Comparison of ENCODE assay signal across 12 mouse cellular contexts in genomic region chr4:53264501-53264900, GRCm38 (mm10).
DNase-seq lines count a peak whose midpoint lies in the region; ATAC-seq and TF ChIP-seq lines count a peak whose summit lies in the region.
"Had no signal": no experiment of that assay in that cellular context is flagged by ENCODE, and none has a peak within 500 bp of the region (broad histone marks: within the 10 kb centered on the region; RNA-seq: fewer than 3 reads in every experiment).

No protein-coding gene starts in this region.

- no peak for ATAC-seq in heart, embryonic 16.5 days (replicated peaks; ENCODE audit: extremely low read depth, insufficient read depth, low FRiP score)
- 0 out of 2 replicates have a peak, but pooled peaks have one; percentile 3 for ATAC-seq in limb, embryonic 14.5 days (ENCODE audit: low FRiP score, low read depth)
- ATAC-seq in stomach, postnatal 0 days (ENCODE audit: low FRiP score, low TSS enrichment): no peak

- peaks cover 18% of the 10 kb centered on the region for H3K4me1 ChIP-seq in heart, embryonic 16.5 days (ENCODE audit: control insufficient read depth, insufficient read depth, low read length)
- H3K4me1 ChIP-seq in limb, embryonic 14.5 days (ENCODE audit: control insufficient read depth, insufficient read depth, low read length): peaks cover 14% of the 10 kb centered on the region
- H3K4me1 ChIP-seq in limb, embryonic 10.5 days: no peaks in the 10 kb centered on the region; the same call in 1 of the 2 replicates
- peaks cover 14 to 47% of the 10 kb centered on the region in 2 experiments for H3K4me1 ChIP-seq in MEL (ENCODE audit: control insufficient read depth in 1 of 2, insufficient read depth in 2 of 2, low read length in 2 of 2)
- no peaks in the 10 kb centered on the region for H3K4me1 ChIP-seq in stomach, postnatal 0 days (replicated peaks; ENCODE audit: control insufficient read depth, insufficient read depth)

- H3K9me3 ChIP-seq in heart, embryonic 16.5 days (replicated peaks; ENCODE audit: control insufficient read depth, low read length): no peaks in the 10 kb centered on the region
- no peaks in the 10 kb centered on the region for H3K9me3 ChIP-seq in limb, embryonic 14.5 days (ENCODE audit: control insufficient read depth, low read length)
- H3K9me3 ChIP-seq in limb, embryonic 10.5 days (replicated peaks): no peaks in the 10 kb centered on the region
- H3K9me3 ChIP-seq in MEL (replicated peaks; ENCODE audit: insufficient read depth, low read length): no peaks in the 10 kb centered on the region
- no peaks in the 10 kb centered on the region for H3K9me3 ChIP-seq in stomach, postnatal 0 days (ENCODE audit: control insufficient read depth, low read length)
- H3K9me3 ChIP-seq: limb, embryonic 15.5 days had no signal

- no peaks in the 10 kb centered on the region for H3K36me3 ChIP-seq in heart, embryonic 16.5 days (ENCODE audit: control insufficient read depth, insufficient read depth)
- no peaks in the 10 kb centered on the region for H3K36me3 ChIP-seq in limb, embryonic 14.5 days (ENCODE audit: control insufficient read depth, insufficient read depth, low read length)
- H3K36me3 ChIP-seq in limb, embryonic 10.5 days: no peaks in the 10 kb centered on the region
- peaks cover 2 to 41% of the 10 kb centered on the region in 2 experiments for H3K36me3 ChIP-seq in MEL (ENCODE audit: control insufficient read depth in 1 of 2, insufficient read depth in 2 of 2, low read length in 2 of 2)
- no peaks in the 10 kb centered on the region for H3K36me3 ChIP-seq in stomach, postnatal 0 days (ENCODE audit: control insufficient read depth, insufficient read depth, low read length)
- H3K36me3 ChIP-seq: limb, embryonic 15.5 days had no signal

- H3K4me2 ChIP-seq in heart, embryonic 16.5 days (ENCODE audit: low read depth, low read length): peak overlapping the region; percentile 43; the same call in 1 of the 2 replicates
- H3K4me2 ChIP-seq in limb, embryonic 14.5 days (replicated peaks; ENCODE audit: low read depth, low read length, severe bottlenecking): no peak overlapping the region
- H3K4me2 ChIP-seq in stomach, postnatal 0 days (replicated peaks; ENCODE audit: low read depth): no peak overlapping the region
- H3K4me2 ChIP-seq: lung, embryonic 14.5 days had no signal

- intact Hi-C loops in heart, postnatal 10 days (cut with DNase I): loop anchor here (5.0 kb wide), 2 partner anchors 107 to 152 kb away; partner anchors contain the start of gene Abca1

- DNase-seq in heart, postnatal 10 days: no peak
- DNase-seq in limb, embryonic 14.5 days (ENCODE audit: low spot score): no peak
- DNase-seq in limb, embryonic 10.5 days (ENCODE audit: low spot score): no peak
- DNase-seq in MEL (ENCODE audit: low read depth, low spot score) (peak; percentile 79), MEL-GATA-1-ER (ENCODE audit: extremely low read depth, low read depth) (peak; percentile 69)
- DNase-seq in stomach, postnatal 0 days (ENCODE audit: low spot score): no peak
- DNase-seq in cerebellum, adult 9-11 months: no peak
- DNase-seq: thymus, postnatal 25 days had no signal

- H3K27ac ChIP-seq in heart, embryonic 16.5 days (ENCODE audit: low read length): peak overlapping the region; percentile 56
- H3K27ac ChIP-seq in limb, embryonic 14.5 days (replicated peaks; ENCODE audit: low read depth, low read length): no peak overlapping the region
- no peak overlapping the region for H3K27ac ChIP-seq in limb, embryonic 10.5 days
- H3K27ac ChIP-seq in MEL (ENCODE audit: control insufficient read depth, low read depth, low read length): peak overlapping the region; percentile 89
- H3K27ac ChIP-seq in stomach, postnatal 0 days (replicated peaks): no peak overlapping the region
- H3K27ac ChIP-seq: liver, embryonic 14.5 days had no signal

- peak overlapping the region; percentile 21; the same call in 1 of the 2 replicates for H3K9ac ChIP-seq in heart, embryonic 16.5 days (ENCODE audit: low read length)
- H3K9ac ChIP-seq in limb, embryonic 14.5 days (ENCODE audit: low read depth, low read length, severe bottlenecking): no peak overlapping the region
- H3K9ac ChIP-seq in MEL (ENCODE audit: control insufficient read depth, low read depth, low read length, poor library complexity, severe bottlenecking): peak overlapping the region; percentile 36; the same call in 1 of the 2 replicates
- H3K9ac ChIP-seq in stomach, postnatal 0 days (ENCODE audit: low read length): no peak overlapping the region
- H3K9ac ChIP-seq: limb, embryonic 15.5 days; liver, embryonic 14.5 days; lung, embryonic 14.5 days had no signal

- 63% methylated on average over 2 of the region's 2 CpGs for WGBS in heart, embryonic 16.5 days
- 71% methylated on average over 2 of the region's 2 CpGs for WGBS in limb, embryonic 14.5 days
- WGBS in limb, embryonic 10.5 days: 94% methylated on average over 2 of the region's 2 CpGs
- 68% methylated on average over 2 of the region's 2 CpGs for WGBS in stomach, postnatal 0 days

- TF ChIP-seq POLR2A in limb, embryonic 14.5 days (IDR thresholded peaks at IDR 0.05; ENCODE audit: borderline replicate concordance, extremely low read depth, insufficient read depth, insufficient read length): no peak
- no peak for TF ChIP-seq POLR2A in MEL (IDR thresholded peaks at IDR 0.05; ENCODE audit: control insufficient read depth in 1 of 2, insufficient read depth in 1 of 2, low read depth in 1 of 2, low read length in 2 of 2, poor library complexity in 1 of 2)

- H3K27me3 ChIP-seq in heart, embryonic 16.5 days (ENCODE audit: control insufficient read depth, insufficient read depth, low read length): no peaks in the 10 kb centered on the region
- no peaks in the 10 kb centered on the region for H3K27me3 ChIP-seq in limb, embryonic 14.5 days (ENCODE audit: control insufficient read depth, insufficient read depth, low read length)
- no peaks in the 10 kb centered on the region for H3K27me3 ChIP-seq in limb, embryonic 10.5 days (ENCODE audit: low read depth, poor library complexity, severe bottlenecking)
- H3K27me3 ChIP-seq in MEL (ENCODE audit: control insufficient read depth in 1 of 2, insufficient read depth in 2 of 2, low read length in 2 of 2): no peaks in the 10 kb centered on the region
- no peaks in the 10 kb centered on the region for H3K27me3 ChIP-seq in stomach, postnatal 0 days (ENCODE audit: control insufficient read depth, insufficient read depth, low read length)
- H3K27me3 ChIP-seq: limb, embryonic 15.5 days had no signal

- no peak overlapping the region for H3K4me3 ChIP-seq in heart, embryonic 16.5 days (ENCODE audit: low read length)
- H3K4me3 ChIP-seq in limb, embryonic 14.5 days (replicated peaks; ENCODE audit: low read length): no peak overlapping the region
- H3K4me3 ChIP-seq in limb, embryonic 10.5 days: no peak overlapping the region
- no peak overlapping the region for H3K4me3 ChIP-seq in MEL (ENCODE audit: control insufficient read depth in 1 of 2, insufficient read depth in 1 of 2, low read depth in 2 of 2, low read length in 2 of 2)
- no peak overlapping the region for H3K4me3 ChIP-seq in stomach, postnatal 0 days (ENCODE audit: low read depth, low read length)
- H3K4me3 ChIP-seq: limb, embryonic 15.5 days had no signal

- TF ChIP-seq CTCF in MEL (IDR thresholded peaks at IDR 0.05 in 2 of 3, conservative IDR thresholded peaks at IDR 0.05 in 1 of 3; ENCODE audit: control insufficient read depth in 1 of 3, insufficient read depth in 1 of 3, low read depth in 2 of 3, low read length in 3 of 3, poor library complexity in 1 of 3, severe bottlenecking in 1 of 3): no peak
- no peak for TF ChIP-seq CTCF in stomach, postnatal 0 days (IDR thresholded peaks at IDR 0.05; ENCODE audit: low read depth)

- TF ChIP-seq RAD21 in MEL (IDR thresholded peaks at IDR 0.05; ENCODE audit: low read depth, low read length): no peak

- peak; percentile 89 to 96 for TF ChIP-seq EP300 in MEL (IDR thresholded peaks at IDR 0.05; ENCODE audit: low read depth in 1 of 2, low read length in 2 of 2)
- no peak for TF ChIP-seq EP300 in stomach, postnatal 0 days (optimal IDR thresholded peaks at IDR 0.05)

- peaks cover 30% of the 10 kb centered on the region for H3K79me2 ChIP-seq in MEL (ENCODE audit: control insufficient read depth, insufficient read depth, low read length, poor library complexity)

TF ChIP-seq in MEL, 35 proteins besides CTCF, POLR2A, EP300 and RAD21:
- TF ChIP-seq KAT2A (conservative IDR thresholded peaks at IDR 0.05; ENCODE audit: low read depth, low read length): no peak
- TF ChIP-seq TBP (IDR thresholded peaks at IDR 0.05; ENCODE audit: low read depth, low read length): peak; percentile 49; the same call in 1 of the 2 replicates
- TF ChIP-seq MYC (IDR thresholded peaks at IDR 0.05; ENCODE audit: low read depth, low read length): peak; percentile 81
- TF ChIP-seq SIN3A (IDR thresholded peaks at IDR 0.05; ENCODE audit: low read length): peak; percentile 82
- TF ChIP-seq TCF12 (IDR thresholded peaks at IDR 0.05; ENCODE audit: low read depth, low read length): peak; percentile 61
- peak; percentile 64 for TF ChIP-seq MXI1 (IDR thresholded peaks at IDR 0.05; ENCODE audit: low read depth, low read length)
- TF ChIP-seq ZNF384 (IDR thresholded peaks at IDR 0.05; ENCODE audit: low read depth, low read length): peak; percentile 88
- TF ChIP-seq POLR2AphosphoS5 (IDR thresholded peaks at IDR 0.05; ENCODE audit: borderline replicate concordance, low read depth, low read length): no peak
- peak; percentile 92 for TF ChIP-seq GATA1 (IDR thresholded peaks at IDR 0.05; ENCODE audit: low read depth, low read length)
- TF ChIP-seq TAL1 (IDR thresholded peaks at IDR 0.05; ENCODE audit: low read length): peak; percentile 26; the same call in 1 of the 2 replicates
- no peak for TF ChIP-seq CHD2 (IDR thresholded peaks at IDR 0.05; ENCODE audit: low read length)
- TF ChIP-seq HCFC1 (IDR thresholded peaks at IDR 0.05; ENCODE audit: low read depth, low read length): peak; percentile 65; the same call in 1 of the 2 replicates
- TF ChIP-seq ETS1 (IDR thresholded peaks at IDR 0.05; ENCODE audit: low read depth, low read length): peak; percentile 94
- TF ChIP-seq USF2 (IDR thresholded peaks at IDR 0.05; ENCODE audit: borderline replicate concordance in 1 of 2, insufficient read depth in 1 of 2, low read depth in 1 of 2, low read length in 2 of 2): no peak
- peak; percentile 70 for TF ChIP-seq RCOR1 (IDR thresholded peaks at IDR 0.05; ENCODE audit: low read depth, low read length)
- TF ChIP-seq MAFK (IDR thresholded peaks at IDR 0.05; ENCODE audit: borderline replicate concordance, low read depth, low read length): no peak
- TF ChIP-seq ZKSCAN1 (IDR thresholded peaks at IDR 0.05; ENCODE audit: low read depth, low read length): no peak
- TF ChIP-seq ZMIZ1 (IDR thresholded peaks at IDR 0.05; ENCODE audit: low read depth, low read length): no peak
- TF ChIP-seq BHLHE40 (IDR thresholded peaks at IDR 0.05; ENCODE audit: borderline replicate concordance, low read depth, low read length): peak; percentile 65; the same call in 1 of the 2 replicates
- TF ChIP-seq MAX (IDR thresholded peaks at IDR 0.05; ENCODE audit: low read length): peak; percentile 47; the same call in 1 of the 2 replicates

Comparison
In these comparisons a context has a peak if more than half of its experiments do, and no peak if none do; other contexts are left out.
1. H3K27ac ChIP-seq: peak in heart, embryonic 16.5 days (single experiment) and MEL (single experiment); none in limb, embryonic 14.5 days (single experiment), limb, embryonic 10.5 days (single experiment) and stomach, postnatal 0 days (single experiment).
2. H3K9ac ChIP-seq: peak in heart, embryonic 16.5 days (single experiment) and MEL (single experiment); none in limb, embryonic 14.5 days (single experiment) and stomach, postnatal 0 days (single experiment).
3. DNase-seq: peak in MEL (single experiment) and MEL-GATA-1-ER (single experiment); none in heart, postnatal 10 days (0 of 2), limb, embryonic 14.5 days (single experiment), limb, embryonic 10.5 days (single experiment), stomach, postnatal 0 days (single experiment) and cerebellum, adult 9-11 months (single experiment).